Mouse (Mus musculus) thymus, adult 2 months (tissue): ENCODE measurements around the gene Cenpq. TPM values are rescaled to one million over a fixed set of nuclear protein-coding genes. Genes with fewer than 3 reads are reported as not detected.

Experiments used
- DNase-seq: peaks from one replicate; pipeline ENCODE4 v3.0.0; 2021
- H3K27ac ChIP-seq: fragments of 200-500 bp; 2 replicates; pipeline ENCODE4 v1.5.1; 2012; ENCODE audit warnings: low read length, control low read depth; ENCODE audit not compliant: control insufficient read depth, insufficient read depth
- H3K27me3 ChIP-seq: fragments of 200-500 bp; 2 replicates; pipeline ENCODE4 v1.6.1; 2012; ENCODE audit warnings: mild to moderate bottlenecking, low read length, moderate library complexity, mixed read lengths; ENCODE audit not compliant: control insufficient read depth, insufficient read depth
- H3K36me3 ChIP-seq: fragments of 200-500 bp; 2 replicates; pipeline ENCODE4 v1.6.1; 2012; ENCODE audit warnings: mild to moderate bottlenecking, low read length, moderate library complexity; ENCODE audit not compliant: control insufficient read depth, insufficient read depth
- H3K4me1 ChIP-seq: fragments of 200-500 bp; replicated peaks from 2 replicates; pipeline ENCODE4 v1.6.1; 2012; ENCODE audit warnings: low read length; ENCODE audit not compliant: control insufficient read depth, insufficient read depth
- H3K4me3 ChIP-seq: fragments of 200-500 bp; 2 replicates; pipeline ENCODE4 v1.5.1; 2012; ENCODE audit warnings: mild to moderate bottlenecking, low read length, control low read depth, moderate library complexity; ENCODE audit not compliant: control insufficient read depth, insufficient read depth
- CTCF ChIP-seq: fragments of 200-500 bp; IDR thresholded peaks from 2 replicates; pipeline ENCODE4 v1.5.1; 2012; ENCODE audit warnings: mild to moderate bottlenecking, control low read depth, low read length, moderate library complexity, borderline replicate concordance; ENCODE audit not compliant: control insufficient read depth, poor library complexity, insufficient read depth; ENCODE audit errors: extremely low read depth
- POLR2A ChIP-seq: fragments of 200-500 bp; IDR thresholded peaks from 2 replicates; pipeline ENCODE4 v1.6.1; 2012; ENCODE audit warnings: mild to moderate bottlenecking, low read length, control low read depth, moderate library complexity; ENCODE audit not compliant: control insufficient read depth, poor library complexity, insufficient read depth; ENCODE audit errors: extremely low read depth
- WGBS: fragments of 180-500 bp; shearing (Covaris S2); methylation state at CpG from one replicate; pipeline ENCODE4 v1.1.7; 2018; 5-methylcytosine and 5-hydroxymethylcytosine counted together
- polyA plus RNA-seq: library from polyadenylated mRNA; depleted of rRNA; stranded (reverse); fragments of >200 nt; gene quantifications from 2 replicates; pipeline ENCODE4 v1.2.3, GENCODE M21; 2012

The Cenpq gene
- polyA plus RNA-seq, 1 experiment = 4.8 TPM

- H3K36me3 ChIP-seq = no peaks in the 10 kb centered on the region
- no peak overlapping the region for H3K27ac ChIP-seq
- H3K27me3 ChIP-seq = no peaks in the 10 kb centered on the region; the same call in 1 of the 2 replicates
- WGBS = 97% methylated on average over 6 of the region's 6 CpGs
- H3K4me3 ChIP-seq = no peak overlapping the region
- H3K4me1 ChIP-seq = no peaks in the 10 kb centered on the region; the same call in 1 of the 2 replicates
- no peak for TF ChIP-seq CTCF
- TF ChIP-seq POLR2A = no peak
- DNase-seq = no peak
Measured at GRCm38 (mm10) chr17:40882172-40882571, 52.7 kb downstream of the Cenpq start.

- no peak within 1 kb of the TSS for H3K27ac ChIP-seq
- DNase-seq = no peak
- H3K4me3 ChIP-seq = peak within 1 kb of the TSS; percentile 36
- H3K27me3 ChIP-seq = no peaks in the 10 kb centered on the region; the same call in 1 of the 2 replicates
- no peaks in the 10 kb centered on the region for H3K36me3 ChIP-seq
- TF ChIP-seq POLR2A (no peak), CTCF (no peak)
- H3K4me1 ChIP-seq = no peaks in the 10 kb centered on the region; the same call in 1 of the 2 replicates
- WGBS = under 1% methylated on average over 40 of the region's 40 CpGs
Measured at GRCm38 (mm10) chr17:40879924-40880691, 54.7 kb downstream of the Cenpq start, which contains the start of gene 9130008F23Rik. Gene 9130008F23Rik (minus strand): TSS chr17:40880559.

GRCm38 (mm10) chr17:40879528-40879923 lies 55.3 kb downstream of the Cenpq start:
- H3K4me3 ChIP-seq = peak overlapping the region; percentile 36; the same call in 1 of the 2 replicates
- no peaks in the 10 kb centered on the region for H3K36me3 ChIP-seq
- 12% methylated on average over 6 of the region's 6 CpGs for WGBS
- DNase-seq = no peak
- H3K27me3 ChIP-seq = no peaks in the 10 kb centered on the region; the same call in 1 of the 2 replicates
- no peaks in the 10 kb centered on the region; the same call in 1 of the 2 replicates for H3K4me1 ChIP-seq
- H3K27ac ChIP-seq = no peak overlapping the region
- TF ChIP-seq POLR2A (no peak), CTCF (no peak)

GRCm38 (mm10) chr17:40877741-40878140 lies 57.1 kb downstream of the Cenpq start:
- Histone ChIP-seq H3K27ac (no peak overlapping the region), H3K4me1 (no peaks in the 10 kb centered on the region; the same call in 1 of the 2 replicates)

GRCm38 (mm10) chr17:40875568-40875967 lies 59.3 kb downstream of the Cenpq start:
- Histone ChIP-seq H3K4me1 (no peaks in the 10 kb centered on the region; the same call in 1 of the 2 replicates), H3K27ac (no peak overlapping the region), H3K27me3 (no peaks in the 10 kb centered on the region; the same call in 1 of the 2 replicates), H3K4me3 (no peak overlapping the region), H3K36me3 (no peaks in the 10 kb centered on the region)
- TF ChIP-seq CTCF (no peak), POLR2A (no peak)
- 27% methylated on average over 1 of the region's 1 CpGs for WGBS
- no peak for DNase-seq

More at GRCm38 (mm10) chr17:40877741-40878140, 57.1 kb downstream of the Cenpq start:
- no peaks in the 10 kb centered on the region for H3K36me3 ChIP-seq
- H3K4me3 ChIP-seq = no peak overlapping the region
- H3K27me3 ChIP-seq = no peaks in the 10 kb centered on the region; the same call in 1 of the 2 replicates
- no peak for DNase-seq
- no peak for TF ChIP-seq CTCF
- TF ChIP-seq POLR2A = no peak
- WGBS = 69% methylated on average over 3 of the region's 3 CpGs

GRCm38 (mm10) chr17:40874701-40875100 lies 60.1 kb downstream of the Cenpq start:
- DNase-seq = no peak
- Histone ChIP-seq H3K4me1 (no peaks in the 10 kb centered on the region), H3K4me3 (no peak overlapping the region), H3K27ac (no peak overlapping the region), H3K27me3 (no peaks in the 10 kb centered on the region), H3K36me3 (no peaks in the 10 kb centered on the region)
- TF ChIP-seq CTCF (no peak), POLR2A (no peak)
- WGBS = 93% methylated on average over 3 of the region's 3 CpGs
